Mouse (Mus musculus) CD8-positive naive resting alpha-beta T cell, adult 2 months (primary cell): ENCODE data around the gene Rrp7a.

Source experiments
- DNase-seq, 2 experiments: peaks; one replicate each; pipeline ENCODE4 v3.0.0; 2022; ENCODE audit warnings: low read depth in 2 of 2, low spot score in 2 of 2

Rrp7a gene

GRCm38 (mm10) chr15:83122566-83123145 lies at the start of gene Rrp7a:
Rrp7a (minus strand) TSS chr15:83122801.
- DNase-seq: peak; percentile 60 to 71

- DNase-seq: peak; percentile 96
Observed at GRCm38 (mm10) chr15:83171712-83172481, 49.3 kb upstream of the Rrp7a start.

- no peak for DNase-seq
Observed at GRCm38 (mm10) chr15:83170956-83171659, 48.5 kb upstream of the Rrp7a start.

GRCm38 (mm10) chr15:83169772-83170722 lies 47.4 kb upstream of the Rrp7a start:
- DNase-seq: no peak

- no peak for DNase-seq
Observed at GRCm38 (mm10) chr15:83168875-83169771, 46.5 kb upstream of the Rrp7a start.

GRCm38 (mm10) chr15:83168311-83168710 lies 45.7 kb upstream of the Rrp7a start:
- DNase-seq: no peak

GRCm38 (mm10) chr15:83167550-83168065 lies 45.0 kb upstream of the Rrp7a start:
- DNase-seq: no peak

- DNase-seq: no peak
Observed at GRCm38 (mm10) chr15:83167126-83167525, 44.5 kb upstream of the Rrp7a start.

- no peak for DNase-seq
Observed at GRCm38 (mm10) chr15:83166642-83167041, 44.0 kb upstream of the Rrp7a start.

GRCm38 (mm10) chr15:83165526-83166315 lies 43.1 kb upstream of the Rrp7a start:
- no peak for DNase-seq

GRCm38 (mm10) chr15:83164971-83165471 lies 42.4 kb upstream of the Rrp7a start:
- no peak for DNase-seq

- no peak for DNase-seq
Observed at GRCm38 (mm10) chr15:83162818-83163485, 40.4 kb upstream of the Rrp7a start.

GRCm38 (mm10) chr15:83162001-83162400 lies 39.4 kb upstream of the Rrp7a start:
- no peak for DNase-seq

- DNase-seq: no peak
Observed at GRCm38 (mm10) chr15:83161062-83161748, 38.6 kb upstream of the Rrp7a start.

GRCm38 (mm10) chr15:83160561-83160960 lies 38.0 kb upstream of the Rrp7a start:
- no peak for DNase-seq

GRCm38 (mm10) chr15:83159823-83160222 lies 37.2 kb upstream of the Rrp7a start:
- no peak for DNase-seq

- DNase-seq: no peak
Observed at GRCm38 (mm10) chr15:83158587-83159160, 36.1 kb upstream of the Rrp7a start.
